8 mouse cellular contexts compared by ENCODE assay signal in genomic region chr17:35917463-35918251, GRCm38 (mm10). TPM values are rescaled to one million over a fixed set of nuclear protein-coding genes. Genes with fewer than 3 reads are reported as not detected.
DNase-seq lines count a peak whose midpoint lies in the region; ATAC-seq and TF ChIP-seq lines count a peak whose summit lies in the region.

No protein-coding gene starts in this region.

- peak overlapping the region; percentile 91 for H3K4me2 ChIP-seq in forebrain, embryonic 16.5 days (ENCODE audit: low read length)
- H3K4me2 ChIP-seq in intestine, postnatal 0 days (replicated peaks; ENCODE audit: low read depth), result peak overlapping the region; percentile 69
- peak overlapping the region; percentile 85 for H3K4me2 ChIP-seq in liver, embryonic 12.5 days

- DNase-seq in right cerebral cortex, adult 18-20 months, result peak; percentile 46
- DNase-seq in right cerebral cortex, postnatal 14 days, result no peak
- peak; percentile 61 to 66 for DNase-seq in cerebellum, adult 18-20 months
- DNase-seq in neural tube, embryonic 10.5 days (ENCODE audit: extremely low spot score, low spot score), result peak; percentile 63

- peak overlapping the region; percentile 75 for H3K4me3 ChIP-seq in forebrain, embryonic 16.5 days (replicated peaks; ENCODE audit: low read length)
- H3K4me3 ChIP-seq in intestine, postnatal 0 days (ENCODE audit: low read depth, low read length), result peak overlapping the region; percentile 86
- H3K4me3 ChIP-seq in liver, embryonic 12.5 days, result peak overlapping the region; percentile 86

- no peak for TF ChIP-seq CTCF in intestine, postnatal 0 days (IDR thresholded peaks at IDR 0.05; ENCODE audit: low read depth)

- H3K9ac ChIP-seq in forebrain, embryonic 16.5 days (replicated peaks; ENCODE audit: low read depth, low read length), result peak overlapping the region; percentile 96
- H3K9ac ChIP-seq in intestine, postnatal 0 days (ENCODE audit: low read depth, low read length), result peak overlapping the region; percentile 93
- peak overlapping the region; percentile 97 for H3K9ac ChIP-seq in liver, embryonic 12.5 days

- H3K27me3 ChIP-seq in forebrain, embryonic 16.5 days (replicated peaks; ENCODE audit: control insufficient read depth, insufficient read depth, low read length), result no peaks in the 10 kb centered on the region
- no peaks in the 10 kb centered on the region for H3K27me3 ChIP-seq in intestine, postnatal 0 days (replicated peaks; ENCODE audit: control insufficient read depth, insufficient read depth, low read length)
- no peaks in the 10 kb centered on the region for H3K27me3 ChIP-seq in liver, embryonic 12.5 days (replicated peaks)

- peak overlapping the region; percentile 99 for H3K27ac ChIP-seq in forebrain, embryonic 16.5 days (ENCODE audit: low read length)
- H3K27ac ChIP-seq in intestine, postnatal 0 days (ENCODE audit: low read depth, low read length), result peak overlapping the region; percentile 95
- peak overlapping the region; percentile 99 for H3K27ac ChIP-seq in liver, embryonic 12.5 days

- peaks cover 35% of the 10 kb centered on the region for H3K4me1 ChIP-seq in forebrain, embryonic 16.5 days (replicated peaks; ENCODE audit: control insufficient read depth, insufficient read depth, low read length)
- peaks cover 7% of the 10 kb centered on the region; the same call in 1 of the 2 replicates for H3K4me1 ChIP-seq in intestine, postnatal 0 days (replicated peaks; ENCODE audit: control insufficient read depth, insufficient read depth, low read length)
- peaks cover 67% of the 10 kb centered on the region for H3K4me1 ChIP-seq in liver, embryonic 12.5 days

- peak; percentile 21 for ATAC-seq in forebrain, embryonic 16.5 days
- ATAC-seq in intestine, postnatal 0 days, result no peak
- ATAC-seq in liver, embryonic 12.5 days, result no peak
- no peak for ATAC-seq in activated CD4-positive, CD25-positive, alpha-beta regulatory T cell, adult 4 months

- H3K36me3 ChIP-seq in forebrain, embryonic 16.5 days (ENCODE audit: control insufficient read depth, insufficient read depth), result no peaks in the 10 kb centered on the region
- H3K36me3 ChIP-seq in intestine, postnatal 0 days (ENCODE audit: control insufficient read depth, insufficient read depth), result peaks cover 9% of the 10 kb centered on the region
- H3K36me3 ChIP-seq in liver, embryonic 12.5 days, result peaks cover 51% of the 10 kb centered on the region

- no peaks in the 10 kb centered on the region for H3K9me3 ChIP-seq in forebrain, embryonic 16.5 days (ENCODE audit: control insufficient read depth, low read length)
- H3K9me3 ChIP-seq in intestine, postnatal 0 days (ENCODE audit: control insufficient read depth), result no peaks in the 10 kb centered on the region
- H3K9me3 ChIP-seq in liver, embryonic 12.5 days (replicated peaks), result no peaks in the 10 kb centered on the region

- under 1% methylated on average over 13 of the region's 13 CpGs for WGBS in forebrain, embryonic 16.5 days
- WGBS in intestine, postnatal 0 days, result 0% methylated on average over 13 of the region's 13 CpGs
- WGBS in liver, embryonic 12.5 days (ENCODE audit: insufficient replicate concordance), result under 1% methylated on average over 13 of the region's 13 CpGs

RNA-seq across cellular contexts. Expression of gene Ppp1r10, which starts 1.4 kb away (rescaled TPM):
- 47.0 and 50.7 TPM in 2 replicates for polyA plus RNA-seq in forebrain, embryonic 16.5 days (2015; fragmentation: Nextera tagmentation; extraction: Ambion mirVana)
- 13.8 and 14.3 TPM in 2 replicates for polyA plus RNA-seq in intestine, postnatal 0 days (2015; fragmentation: Nextera tagmentation; extraction: Ambion mirVana)
- polyA plus RNA-seq in liver, embryonic 12.5 days (2016; fragmentation: Nextera tagmentation; extraction: Ambion mirVana), result 29.0 and 32.8 TPM in 2 replicates
- polyA plus RNA-seq in activated CD4-positive, CD25-positive, alpha-beta regulatory T cell, adult 4 months (2017; shearing (Covaris generic)), result 10 to 100 TPM; 42.0 to 57.4 TPM

RNA-seq across cellular contexts. Expression of gene Mrps18b, which starts 1.5 kb away (rescaled TPM):
- 50.8 and 55.6 TPM in 2 replicates for polyA plus RNA-seq in forebrain, embryonic 16.5 days (2015; fragmentation: Nextera tagmentation; extraction: Ambion mirVana)
- 81.6 and 85.7 TPM in 2 replicates for polyA plus RNA-seq in intestine, postnatal 0 days (2015; fragmentation: Nextera tagmentation; extraction: Ambion mirVana)
- 113 and 123 TPM in 2 replicates for polyA plus RNA-seq in liver, embryonic 12.5 days (2016; fragmentation: Nextera tagmentation; extraction: Ambion mirVana)
- 10 to 100 TPM; 42.2 to 50.9 TPM for polyA plus RNA-seq in activated CD4-positive, CD25-positive, alpha-beta regulatory T cell, adult 4 months (2017; shearing (Covaris generic))

RNA-seq across cellular contexts. Expression of gene Atat1, which starts 7.8 kb away (rescaled TPM):
- 423 and 493 TPM in 2 replicates for polyA plus RNA-seq in forebrain, embryonic 16.5 days (2015; fragmentation: Nextera tagmentation; extraction: Ambion mirVana)
- polyA plus RNA-seq in intestine, postnatal 0 days (2015; fragmentation: Nextera tagmentation; extraction: Ambion mirVana), result 11.0 and 11.9 TPM in 2 replicates
- 15.0 and 16.8 TPM in 2 replicates for polyA plus RNA-seq in liver, embryonic 12.5 days (2016; fragmentation: Nextera tagmentation; extraction: Ambion mirVana)
- 10 to 100 TPM; 11.7 to 14.3 TPM for polyA plus RNA-seq in activated CD4-positive, CD25-positive, alpha-beta regulatory T cell, adult 4 months (2017; shearing (Covaris generic))

RNA-seq across cellular contexts. Expression of gene 2310061I04Rik, which starts 20.4 kb away (rescaled TPM):
- 34.5 and 49.5 TPM in 2 replicates for polyA plus RNA-seq in forebrain, embryonic 16.5 days (2015; fragmentation: Nextera tagmentation; extraction: Ambion mirVana)
- polyA plus RNA-seq in intestine, postnatal 0 days (2015; fragmentation: Nextera tagmentation; extraction: Ambion mirVana), result 31.5 and 32.3 TPM in 2 replicates
- polyA plus RNA-seq in liver, embryonic 12.5 days (2016; fragmentation: Nextera tagmentation; extraction: Ambion mirVana), result 20.2 and 20.9 TPM in 2 replicates
- 10 to 100 TPM; 12.4 to 17.5 TPM for polyA plus RNA-seq in activated CD4-positive, CD25-positive, alpha-beta regulatory T cell, adult 4 months (2017; shearing (Covaris generic))

RNA-seq across cellular contexts. Expression of gene Dhx16, which starts 38.0 kb away (rescaled TPM):
- 40.4 and 42.2 TPM in 2 replicates for polyA plus RNA-seq in forebrain, embryonic 16.5 days (2015; fragmentation: Nextera tagmentation; extraction: Ambion mirVana)
- 17.2 and 18.1 TPM in 2 replicates for polyA plus RNA-seq in intestine, postnatal 0 days (2015; fragmentation: Nextera tagmentation; extraction: Ambion mirVana)
- 50.7 and 52.8 TPM in 2 replicates for polyA plus RNA-seq in liver, embryonic 12.5 days (2016; fragmentation: Nextera tagmentation; extraction: Ambion mirVana)
- 10 to 100 TPM; 19.6 to 26.9 TPM for polyA plus RNA-seq in activated CD4-positive, CD25-positive, alpha-beta regulatory T cell, adult 4 months (2017; shearing (Covaris generic))

Comparison
In these comparisons a context has a peak if more than half of its experiments do, and no peak if none do; other contexts are left out.
1. RNA of gene Atat1, which starts 7.8 kb away (polyA plus RNA-seq): 423 to 493 TPM in forebrain, embryonic 16.5 days; 15.0 to 16.8 TPM in liver, embryonic 12.5 days, 11.7 to 14.3 TPM in activated CD4-positive, CD25-positive, alpha-beta regulatory T cell, adult 4 months and 11.0 to 11.9 TPM in intestine, postnatal 0 days; every median in the first group is over 10 times any median in the second.
2. Peak in every context shown above with its lines, with median percentiles within 50 percentile points of each other: H3K27ac ChIP-seq, H3K4me2 ChIP-seq, H3K4me3 ChIP-seq and H3K9ac ChIP-seq.